Mouse (Mus musculus) adrenal gland, postnatal 10 days (tissue): ENCODE measurements around the gene Bcl6b. TPM values are rescaled to one million over a fixed set of nuclear protein-coding genes. Genes with fewer than 3 reads are reported as not detected.

Source experiments
- DNase-seq: peaks from one replicate; pipeline ENCODE4 v3.0.0; 2021; ENCODE audit warnings: mixed read lengths
- long read RNA-seq, 2 experiments: library from polyadenylated mRNA; stranded (forward); transcript quantifications; one replicate each; pipeline ENCODE4 v2.0.0; 2021
- total RNA-seq, 2 experiments: library from RNA; stranded (reverse); gene quantifications; 2 replicates each; pipeline ENCODE4 v1.2.3; 2021

Gene Bcl6b
- 10 to 100 TPM; 27.1 to 31.1 TPM for total RNA-seq
- long read RNA-seq, experiment 1, partial matches to known transcripts: 24 of 25 reads
- long read RNA-seq, experiment 1, other reads (novel, unspliced or antisense): 1 of 25 reads
- long read RNA-seq, experiment 2, partial matches to known transcripts: 4 of 8 reads
- long read RNA-seq, experiment 2, other reads (novel, unspliced or antisense): 1 of 8 reads

DNA sequence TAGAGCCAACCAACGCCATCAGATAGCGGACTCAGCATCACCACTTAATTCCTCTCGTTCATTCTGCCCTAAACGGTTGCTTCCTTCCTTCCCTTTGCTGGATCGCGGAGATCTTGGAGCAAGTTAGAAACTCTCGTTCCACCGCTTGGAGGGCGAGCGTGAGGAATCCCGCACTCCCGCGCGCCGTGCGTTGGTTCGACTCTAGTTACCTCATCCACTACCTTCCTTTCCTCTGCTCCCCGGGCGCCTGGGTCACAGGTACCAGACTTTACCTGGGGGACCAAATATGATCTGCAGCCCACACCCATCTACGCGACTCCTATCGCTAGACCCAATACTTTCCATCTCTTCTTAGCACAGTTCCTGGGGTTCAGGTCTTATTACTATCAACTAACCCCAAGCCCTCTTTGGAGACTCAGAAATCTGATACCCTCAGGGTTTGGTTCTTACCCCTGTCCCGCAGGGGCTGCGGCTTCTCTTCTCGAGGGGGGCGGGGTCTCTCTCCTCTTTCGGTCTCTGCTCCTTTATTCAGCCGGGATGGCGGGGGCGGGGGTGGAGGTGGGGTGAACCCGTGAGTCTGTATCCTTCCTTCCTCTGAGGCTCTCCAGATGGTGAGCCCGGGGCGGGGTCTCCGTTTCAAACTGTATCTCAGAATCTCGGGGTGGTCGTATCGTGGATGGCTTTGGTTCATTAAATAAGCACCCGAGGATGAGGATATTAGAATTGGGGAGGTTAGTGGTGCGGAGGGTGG, at the start of gene Bcl6b:
TSS of gene Bcl6b (minus strand) at position 539 of the 751 bp plus-strand sequence.
- peak; percentile 47 for DNase-seq

DNA sequence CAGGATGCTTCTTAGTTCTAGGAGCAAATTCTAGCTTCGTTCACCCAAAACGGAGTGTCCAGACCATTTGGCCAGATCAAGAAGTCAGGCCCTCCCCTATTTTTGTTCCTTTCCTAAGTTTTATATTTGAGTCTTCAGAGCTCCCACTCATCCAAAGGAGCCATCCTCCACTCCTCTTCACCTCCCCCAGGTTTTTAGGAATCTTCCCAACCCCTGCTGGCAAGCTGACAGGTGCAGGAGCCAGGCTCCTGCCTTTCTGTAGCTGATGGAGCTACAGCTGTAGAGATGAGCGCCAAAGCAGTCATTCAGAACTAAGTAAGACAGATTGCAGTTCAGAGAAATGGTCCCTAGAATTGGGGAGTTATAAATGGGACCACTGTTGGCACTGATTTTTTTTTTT, 49.4 kb upstream of the Bcl6b start:
- DNase-seq: no peak

DNA sequence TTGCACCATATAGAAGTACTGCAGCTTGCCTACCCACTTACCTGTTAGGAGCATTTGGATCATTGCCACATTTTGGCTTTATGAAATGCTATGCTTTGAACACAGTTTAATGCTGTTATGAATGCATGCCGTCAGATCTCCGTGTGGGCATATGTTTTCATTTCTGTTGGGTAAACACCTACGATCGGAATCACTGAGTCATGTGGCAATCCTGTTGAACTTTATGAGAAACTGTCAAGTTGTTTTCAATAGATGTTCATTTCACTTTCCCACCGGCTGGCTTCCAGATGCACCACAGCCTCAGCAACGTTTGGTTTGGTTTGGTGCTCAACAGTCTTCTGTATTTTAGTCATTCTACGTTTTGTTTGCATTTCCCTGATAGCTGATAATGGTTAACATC, 42.0 kb upstream of the Bcl6b start:
- no peak for DNase-seq

DNA sequence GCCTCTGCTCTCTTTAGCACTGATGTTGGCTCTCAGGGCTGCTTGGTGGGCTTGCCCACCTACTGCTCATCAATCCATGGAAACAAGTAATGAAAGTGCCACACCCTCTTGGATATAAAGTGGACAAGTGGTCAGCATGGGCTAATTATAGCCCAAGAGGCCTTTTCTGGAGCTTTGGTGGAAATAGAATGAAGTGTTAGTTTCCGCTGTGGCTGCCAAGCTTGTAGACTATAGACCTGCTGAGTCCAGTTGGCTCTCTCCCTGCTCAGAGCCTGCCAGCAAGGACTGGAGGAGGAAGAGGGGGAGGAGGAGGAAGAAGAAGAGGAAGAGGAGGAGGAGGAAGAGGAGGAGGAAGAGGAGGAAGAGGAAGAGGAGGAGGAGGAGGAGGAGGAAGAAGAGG, 36.8 kb upstream of the Bcl6b start:
- peak; percentile 24 for DNase-seq

DNA sequence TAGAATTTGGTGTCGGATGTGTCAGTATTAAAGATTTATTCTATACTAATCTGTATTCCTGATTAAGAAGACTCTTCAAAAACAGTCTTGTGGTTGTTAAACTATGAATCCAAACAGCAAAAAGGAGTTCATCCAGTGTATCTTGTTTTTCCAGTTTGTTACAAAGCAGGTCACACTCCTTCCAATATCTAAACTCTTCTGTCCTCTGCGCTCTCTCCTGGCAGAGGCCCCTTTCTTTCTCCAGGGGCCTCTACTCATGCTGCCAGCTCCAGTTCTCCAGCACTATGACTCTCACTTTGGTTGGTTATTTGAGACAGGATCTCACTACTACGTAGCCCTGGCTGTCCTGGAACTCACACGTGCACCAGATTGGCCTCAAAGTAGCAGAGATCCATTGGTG, 36.2 kb upstream of the Bcl6b start:
- no peak for DNase-seq

DNA sequence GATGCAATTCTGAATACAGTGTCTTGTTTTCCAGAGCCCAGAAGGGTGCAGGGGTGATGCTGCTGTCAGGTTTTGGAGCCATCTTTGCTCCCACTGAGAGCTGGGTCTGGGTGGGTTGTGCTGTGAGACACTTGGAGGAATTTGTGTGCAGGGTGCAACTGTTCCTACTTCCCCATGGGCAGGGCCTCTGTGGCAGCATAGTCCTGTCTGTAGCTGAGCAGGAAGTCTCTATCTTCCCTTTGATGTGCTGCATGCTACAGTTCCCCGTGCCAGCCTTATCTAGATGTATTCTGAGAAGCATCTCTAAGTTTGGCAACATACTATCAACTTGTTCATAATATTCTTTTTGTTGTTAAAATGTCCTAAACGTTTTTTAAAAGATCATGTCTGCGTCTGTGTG, 35.7 kb upstream of the Bcl6b start:
- no peak for DNase-seq

DNA sequence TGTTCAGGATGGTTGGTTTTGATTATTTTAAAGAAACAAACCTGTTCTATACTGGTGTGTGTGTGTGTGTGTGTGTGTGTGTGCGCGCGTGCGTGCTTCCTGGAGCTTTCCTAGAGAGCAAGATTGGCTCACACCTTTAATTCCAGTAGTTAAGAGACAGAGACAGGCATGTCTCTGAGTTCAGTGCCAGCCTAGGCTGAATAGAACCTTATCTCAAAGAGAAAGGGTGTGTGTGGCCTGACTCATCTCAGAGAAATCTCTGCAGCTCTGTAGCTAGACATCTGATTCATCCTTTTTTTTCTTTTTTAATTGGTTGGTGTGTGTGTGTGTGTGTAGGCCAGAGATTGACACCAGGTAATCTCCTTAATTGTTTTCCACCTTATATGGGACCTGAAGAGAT, 29.4 kb upstream of the Bcl6b start:
- DNase-seq: no peak

DNA sequence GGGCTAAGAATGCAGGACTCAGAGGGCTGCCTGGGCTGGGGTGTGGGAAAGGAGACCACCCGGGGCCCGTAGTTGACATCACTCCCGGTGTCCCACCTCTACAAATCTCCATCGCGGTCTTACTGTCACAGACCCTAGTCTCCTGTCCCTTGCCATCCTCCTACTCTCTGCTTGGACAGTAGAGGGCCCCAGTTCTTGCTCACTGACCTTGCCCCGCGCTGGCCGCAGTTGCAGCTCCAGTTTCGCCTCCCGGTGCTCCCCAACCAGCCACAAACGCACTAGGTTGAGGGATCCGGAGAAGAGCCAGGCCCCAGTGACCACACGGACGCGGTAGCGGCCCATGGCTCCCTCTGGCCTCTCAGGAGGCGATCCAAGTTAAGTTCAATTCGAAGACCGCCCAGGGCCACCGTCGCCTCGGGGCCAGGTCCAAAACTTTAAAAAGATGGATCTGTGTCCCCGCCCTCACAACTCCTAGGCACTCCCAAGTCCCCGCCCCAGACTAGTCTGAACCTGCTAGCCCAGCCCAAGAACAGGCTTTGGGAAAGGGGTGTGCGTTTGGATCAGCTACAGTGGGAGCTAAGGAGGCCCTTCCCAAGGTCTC, 25.4 kb upstream of the Bcl6b start, which contains the start of gene Alox12:
TSS of gene Alox12 (minus strand) at position 423 of the 601 bp plus-strand sequence.
- peak; percentile 70 for DNase-seq

DNA sequence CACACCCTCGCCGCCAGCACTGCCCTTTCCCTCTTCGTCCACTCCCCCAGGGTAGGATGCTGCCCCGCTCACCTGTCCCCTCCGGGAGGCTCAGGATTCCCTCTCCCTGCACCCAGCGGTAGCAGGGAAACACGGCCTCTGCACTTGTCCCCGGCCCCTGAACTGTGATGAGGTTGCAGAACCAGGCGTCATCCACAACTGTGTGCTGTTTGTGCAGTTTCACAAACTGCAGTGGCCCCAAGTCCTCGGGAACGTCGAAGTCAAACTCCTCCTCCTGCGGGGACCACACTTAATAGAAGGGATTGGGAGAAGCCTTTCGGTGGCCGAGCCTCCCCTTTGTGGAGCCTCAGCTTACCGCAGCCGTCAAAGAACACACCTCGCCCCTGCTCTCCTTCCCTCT, 24.7 kb upstream of the Bcl6b start:
- DNase-seq: peak; percentile 3

DNA sequence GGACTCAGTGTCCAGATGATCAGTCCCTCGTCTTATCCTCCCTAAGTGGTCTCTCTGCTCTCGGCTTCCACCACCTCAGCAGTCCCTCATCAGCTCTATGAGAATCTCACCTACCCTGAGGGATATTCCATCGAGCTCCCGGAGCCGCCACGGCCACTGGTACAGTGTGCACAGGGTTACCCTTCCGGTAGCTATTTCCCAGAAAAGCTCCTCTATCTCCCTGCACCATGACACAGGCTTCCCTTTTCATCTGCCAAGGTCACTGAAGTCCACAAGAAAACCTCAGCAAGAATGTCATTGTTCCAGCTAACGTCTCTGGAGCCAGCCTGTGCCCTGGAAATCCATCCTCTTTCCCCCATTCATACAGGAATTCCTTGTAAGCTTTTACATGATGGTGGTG, 22.3 kb upstream of the Bcl6b start:
- DNase-seq: no peak

DNA sequence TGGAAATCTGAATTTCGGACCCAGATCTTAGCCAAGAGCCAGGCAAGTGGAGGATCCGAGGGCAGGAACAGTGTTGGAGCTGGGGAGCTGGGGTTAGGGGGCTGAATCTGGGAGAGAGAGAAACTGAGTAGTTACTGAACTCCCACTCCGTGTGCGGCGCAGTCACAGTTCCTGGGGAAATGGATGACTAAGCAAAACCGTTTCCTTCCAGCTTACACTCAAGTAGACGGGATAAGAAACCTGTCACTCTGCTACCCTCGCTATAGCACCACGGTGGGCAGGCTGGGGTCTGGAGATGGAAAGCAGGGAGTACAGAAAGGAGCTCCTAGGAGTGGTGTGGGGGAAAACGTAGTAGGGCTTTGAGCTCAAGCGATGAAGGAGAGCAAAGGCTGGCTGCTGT, 20.6 kb upstream of the Bcl6b start:
- no peak for DNase-seq

DNA sequence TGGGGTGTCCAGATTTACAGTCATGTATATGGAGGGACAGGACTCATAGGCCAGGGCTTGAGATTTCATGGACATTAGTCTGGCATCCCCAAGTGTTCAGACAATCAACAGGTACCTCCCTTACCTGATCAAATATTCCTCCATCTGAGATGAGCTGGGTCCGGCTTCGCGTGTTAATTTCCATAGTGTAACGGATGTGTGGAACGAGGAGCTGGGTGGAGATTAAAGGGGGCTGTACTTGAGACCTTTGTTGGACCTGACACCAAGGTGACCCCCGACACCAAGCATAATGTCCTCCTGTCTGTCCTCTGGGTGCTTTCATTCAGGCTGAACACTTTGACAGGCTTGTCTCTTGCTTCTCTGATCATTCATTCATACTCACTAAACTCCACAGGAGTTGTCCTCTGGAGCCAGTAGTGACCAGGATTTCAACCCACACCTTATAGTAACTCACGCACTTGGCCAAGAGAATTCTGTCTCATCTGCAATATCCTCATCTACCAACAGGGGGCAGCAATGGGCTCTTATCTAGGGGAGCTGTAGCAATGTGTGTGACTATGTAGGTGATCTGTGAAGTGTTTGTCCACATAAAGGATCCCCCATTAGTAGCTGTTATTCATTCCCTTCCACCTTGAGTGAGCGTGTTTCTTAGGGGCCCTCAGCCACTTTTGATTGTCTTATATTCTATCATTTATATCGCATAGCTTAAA, 17.7 kb upstream of the Bcl6b start:
- DNase-seq: peak; percentile 88

DNA sequence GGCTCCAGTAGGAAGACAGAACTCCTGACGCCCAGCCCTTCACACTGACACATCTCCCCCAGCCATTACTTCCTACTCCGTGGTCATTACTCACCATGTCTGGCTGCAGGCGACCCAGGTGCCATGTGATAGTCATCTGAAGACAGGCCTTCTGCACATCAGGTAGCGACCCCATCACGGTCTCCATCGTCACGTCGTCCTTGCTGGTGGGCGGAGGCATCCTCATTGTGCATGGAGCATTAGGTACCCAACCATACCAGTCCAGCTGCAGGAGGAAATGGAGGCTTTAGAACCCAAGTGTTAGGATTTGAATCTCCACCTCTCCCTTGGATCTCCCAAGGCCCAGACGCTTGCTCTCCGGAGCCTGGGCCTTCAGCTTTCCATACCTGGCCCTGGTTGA, 13.0 kb upstream of the Bcl6b start:
- no peak for DNase-seq

DNA sequence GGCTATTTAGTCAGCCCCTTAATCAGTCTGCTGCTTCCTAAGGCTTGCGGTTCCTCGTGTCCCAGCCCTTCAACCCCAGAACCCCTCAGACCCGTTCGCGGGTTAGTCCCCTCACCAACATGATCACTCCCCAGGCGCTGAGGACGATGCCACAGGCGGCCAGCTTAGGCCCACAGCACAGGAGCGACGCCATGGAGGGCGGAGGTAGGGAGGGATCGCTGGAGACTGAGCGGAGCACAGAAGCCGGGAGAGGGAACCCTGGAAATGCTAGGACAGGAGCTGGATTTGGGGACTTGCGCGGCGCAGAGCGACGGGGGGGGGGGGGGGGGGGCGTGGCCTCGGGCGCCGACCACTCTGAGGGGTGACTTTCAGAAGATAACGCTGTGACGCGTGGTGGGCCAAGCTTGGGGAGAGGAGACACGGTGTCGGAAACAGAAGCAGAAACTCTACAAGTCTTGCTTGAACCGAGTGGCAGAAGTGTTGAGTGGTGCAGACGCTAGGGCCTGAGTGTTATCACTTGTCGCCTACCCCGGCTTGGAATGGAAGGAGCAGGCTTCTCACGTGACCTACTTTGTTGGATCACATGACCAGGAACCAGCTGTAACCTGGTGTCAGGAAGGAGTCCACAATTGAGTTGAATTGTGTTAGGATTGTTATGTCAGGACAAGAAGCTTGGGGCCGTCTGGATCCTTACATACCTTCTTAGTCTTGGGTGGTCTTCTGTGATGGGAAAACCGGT, 10.1 kb upstream of the Bcl6b start, which contains the start of the genes Gm21988 and Rnasek:
TSS of gene Gm21988 (minus strand) at position 290 of the 739 bp plus-strand sequence.
TSS of gene Rnasek (minus strand) at position 302 of the 739 bp plus-strand sequence.
- peak; percentile 83 for DNase-seq

DNA sequence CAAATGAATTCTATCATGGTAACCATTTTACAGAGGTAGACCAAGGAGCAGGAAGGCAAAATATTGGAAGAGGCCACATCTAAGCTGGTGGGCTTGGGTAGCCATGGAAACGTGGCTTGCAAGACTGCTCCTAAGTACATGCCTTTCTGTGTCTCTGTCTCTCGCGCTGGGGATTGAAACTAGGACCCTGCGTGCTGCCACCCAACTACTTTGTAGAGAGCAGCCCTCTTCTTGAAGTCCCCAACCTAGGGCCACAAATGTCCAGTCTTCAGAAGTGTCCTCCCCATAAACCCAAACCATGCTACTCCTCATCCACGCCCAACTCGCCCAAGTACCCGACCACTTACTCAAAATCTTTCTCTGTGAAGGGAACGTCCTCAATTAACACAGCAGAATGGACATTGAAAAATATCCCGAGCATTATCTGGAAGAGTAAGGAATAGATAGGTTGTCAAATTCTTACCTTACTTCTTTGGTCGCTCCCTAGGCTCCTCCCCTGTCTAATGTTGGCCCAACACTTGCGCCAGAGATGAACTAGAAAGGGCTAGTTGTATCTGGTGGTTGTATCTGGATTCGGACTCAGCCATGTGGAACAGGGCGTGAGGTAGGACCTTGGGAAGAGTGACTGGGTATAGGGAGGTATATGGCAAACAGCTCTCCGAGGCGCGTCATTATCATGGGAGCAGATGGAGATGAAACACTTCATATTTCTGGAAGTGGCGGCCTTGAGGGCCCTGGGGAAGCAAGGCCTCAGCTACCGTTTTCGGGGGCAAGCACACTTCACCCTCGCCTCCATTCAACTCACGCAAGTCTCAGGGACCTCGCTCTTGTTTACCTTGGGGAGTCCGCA, 9.2 kb upstream of the Bcl6b start:
- peak; percentile 36 for DNase-seq

DNA sequence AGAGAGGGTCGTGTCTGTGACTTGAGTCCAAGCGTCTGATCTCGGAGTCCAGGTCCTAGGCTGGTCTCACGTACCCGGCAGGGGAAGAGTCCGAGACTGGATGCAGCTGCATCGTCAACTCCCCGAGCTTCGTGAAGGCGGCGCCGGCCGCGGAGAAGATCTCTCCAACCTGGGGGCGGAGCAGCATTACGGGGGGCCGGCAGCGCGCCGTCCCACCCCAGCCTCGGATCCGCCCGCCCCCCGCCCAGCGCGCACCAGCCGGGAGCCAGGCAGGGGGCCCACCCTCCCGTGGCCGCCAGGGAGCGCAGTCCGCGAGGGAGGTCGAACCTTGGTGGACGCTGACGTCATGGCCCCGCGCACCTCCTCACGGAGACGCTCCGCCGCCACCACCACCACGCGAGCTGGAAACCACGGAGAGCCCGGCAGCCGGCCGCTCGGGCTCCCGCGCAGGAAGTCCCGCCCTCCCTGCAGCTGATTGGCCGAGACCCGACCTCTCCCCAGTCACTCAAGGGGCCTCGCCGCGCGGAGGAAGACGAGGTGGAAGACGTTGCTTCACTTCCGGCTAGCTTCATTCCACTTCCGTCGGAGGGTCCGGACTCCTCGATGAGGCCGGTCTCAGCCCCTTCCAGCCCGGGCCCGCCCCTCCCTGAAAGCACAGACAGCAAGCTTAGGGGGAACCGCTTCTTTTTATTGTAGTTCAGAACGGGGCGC, 8.0 kb upstream of the Bcl6b start, which contains the start of gene 0610010K14Rik:
TSS of gene 0610010K14Rik (minus strand) at position 458 of the 711 bp plus-strand sequence.
- peak; percentile 99 for DNase-seq

DNA sequence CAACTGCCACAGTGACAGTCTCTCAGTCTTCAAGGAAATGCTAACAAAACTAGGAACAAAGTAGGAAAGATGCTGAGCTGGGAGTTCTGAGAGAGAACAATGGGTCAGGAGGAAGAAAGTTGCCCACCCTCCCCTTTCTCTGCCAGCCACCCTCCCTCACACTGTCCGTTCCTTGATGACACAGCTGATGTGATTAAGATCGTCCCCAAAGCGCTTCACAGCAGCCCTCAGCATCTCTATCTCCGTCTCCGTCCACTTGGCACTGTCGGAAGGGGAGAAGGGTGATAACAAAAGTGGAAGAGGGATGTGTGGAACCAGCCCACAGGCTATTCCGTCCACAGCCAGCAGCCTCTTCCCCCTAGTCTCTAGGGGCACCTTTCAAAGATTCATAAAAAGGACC, 7.1 kb upstream of the Bcl6b start:
- no peak for DNase-seq

DNA sequence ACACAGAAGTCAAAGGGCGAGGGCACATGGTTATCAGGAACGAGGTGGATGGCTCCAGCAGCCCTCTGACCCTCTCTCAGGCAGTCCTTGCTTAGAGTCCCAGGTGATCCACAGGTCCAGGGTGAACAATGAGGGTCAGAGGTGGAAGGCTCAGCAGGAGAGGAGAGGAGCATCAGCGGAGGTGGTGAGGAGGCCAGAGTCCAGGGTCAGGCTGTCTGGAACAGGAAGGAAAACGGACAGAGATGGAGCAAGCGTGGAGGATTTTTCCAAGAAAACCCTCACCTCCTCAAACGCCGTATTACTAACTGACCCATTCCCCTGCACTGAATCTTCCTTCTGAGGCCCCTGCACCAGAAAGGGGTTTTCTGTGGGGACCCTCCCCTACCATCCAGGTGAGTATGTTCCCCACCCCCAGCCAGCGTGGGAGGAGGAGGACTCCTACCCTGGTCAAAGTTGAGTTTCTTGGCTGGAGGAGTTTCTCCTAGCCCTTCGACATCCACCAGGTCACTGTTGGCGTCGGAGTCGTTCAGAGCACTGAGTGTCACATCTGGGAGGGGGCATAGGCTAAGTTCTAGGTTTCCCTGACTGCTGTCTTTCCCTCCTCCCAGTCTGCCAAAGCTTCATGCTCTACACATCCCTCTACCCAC, 5.8 kb upstream of the Bcl6b start:
- DNase-seq: no peak

DNA sequence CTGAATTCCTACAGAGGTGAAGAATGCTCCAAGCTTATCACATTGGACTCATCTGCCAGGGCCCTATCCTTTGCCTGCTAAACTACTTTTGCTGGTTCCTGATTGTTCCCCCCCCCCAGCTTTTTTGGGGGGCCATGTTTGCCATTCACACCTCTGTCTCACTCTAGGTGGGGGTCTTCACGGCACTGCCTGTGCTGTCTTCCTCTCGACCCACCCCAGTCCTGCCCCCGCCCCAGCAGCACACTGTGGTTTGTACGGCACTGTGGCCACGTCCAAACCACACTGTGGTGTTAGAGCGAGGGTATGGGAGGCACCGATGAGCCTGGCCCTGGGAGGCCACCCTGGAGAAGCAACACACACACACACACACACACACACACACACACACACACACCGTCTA, 4.9 kb upstream of the Bcl6b start:
- DNase-seq: no peak

DNA sequence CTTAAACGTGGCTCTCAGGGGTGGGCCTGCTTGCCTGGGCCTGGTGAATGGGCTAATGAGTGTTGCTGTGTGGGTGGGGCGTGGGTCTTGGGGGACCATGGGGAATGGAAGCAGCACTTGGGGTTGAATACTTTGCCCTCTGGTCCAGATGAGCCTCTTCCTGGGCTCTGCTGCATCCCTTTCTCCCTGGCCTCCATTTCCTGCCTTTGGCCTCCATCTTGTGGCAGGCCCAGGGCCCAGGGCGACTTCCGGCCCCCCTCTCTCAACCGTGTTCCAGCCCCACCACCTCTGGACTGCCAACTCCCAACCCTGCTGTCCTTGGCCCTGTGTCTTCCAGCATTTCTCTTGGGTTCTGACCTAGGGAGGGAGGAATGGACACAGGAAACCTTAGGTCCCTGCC, 4.4 kb upstream of the Bcl6b start:
- no peak for DNase-seq
